Mouse (Mus musculus) G1E (cell line): Measurements from ENCODE around the gene Fndc4. TPM values are rescaled to one million over a fixed set of nuclear protein-coding genes. Genes with fewer than 3 reads are reported as not detected.

Experiments used
- ATAC-seq: 2 replicates; pipeline ENCODE4 v1.8.0; 2016; ENCODE audit warnings: mild to moderate bottlenecking; ENCODE audit not compliant: insufficient number of reproducible peaks, poor library complexity, low FRiP score, severe bottlenecking; ENCODE audit errors: extremely low read depth
- DNase-seq: peaks from one replicate; pipeline ENCODE4 v3.0.0; 2012; ENCODE audit warnings: low spot score
- H3K27me3 ChIP-seq: 2 replicates; pipeline ENCODE4 v1.6.1; 2012; ENCODE audit warnings: mild to moderate bottlenecking, low read length, inconsistent platforms; ENCODE audit not compliant: insufficient read depth
- H3K36me3 ChIP-seq: replicated peaks from 2 replicates; pipeline ENCODE3; 2012; ENCODE audit warnings: mild to moderate bottlenecking, inconsistent platforms
- H3K4me1 ChIP-seq: 2 replicates; pipeline ENCODE4 v1.6.1; 2012; ENCODE audit warnings: low read depth, low read length, inconsistent platforms, mixed read lengths; ENCODE audit not compliant: insufficient read depth
- H3K4me3 ChIP-seq: 2 replicates; pipeline ENCODE4 v1.5.1; 2012; ENCODE audit warnings: low read depth, mild to moderate bottlenecking, inconsistent platforms, low read length, moderate library complexity, mixed read lengths
- H3K9me3 ChIP-seq: replicated peaks from 2 replicates; pipeline ENCODE4 v1.6.1; 2012; ENCODE audit warnings: inconsistent platforms
- CTCF ChIP-seq: IDR thresholded peaks from 2 replicates; pipeline ENCODE4 v1.5.1; 2012; ENCODE audit warnings: low read depth, low read length, inconsistent platforms, mixed read lengths
- GATA1 ChIP-seq: IDR thresholded peaks from 2 replicates; pipeline ENCODE4 v1.6.1; 2012; ENCODE audit warnings: borderline replicate concordance, low read length, inconsistent platforms, mixed read lengths
- GATA2 ChIP-seq: IDR thresholded peaks from 2 replicates; pipeline ENCODE4 v1.6.1; 2012; ENCODE audit warnings: low read depth, low read length, inconsistent platforms, borderline replicate concordance
- POLR2AphosphoS5 ChIP-seq: IDR thresholded peaks from 2 replicates; pipeline ENCODE4 v1.6.1; 2012; ENCODE audit warnings: low read depth, low read length, inconsistent platforms; ENCODE audit not compliant: insufficient replicate concordance
- TAL1 ChIP-seq: conservative IDR thresholded peaks from 2 replicates; pipeline ENCODE4 v1.6.1; 2012; ENCODE audit warnings: low read depth, low read length, inconsistent platforms, mixed read lengths
- polyA plus RNA-seq: library from polyadenylated mRNA; stranded (reverse); fragments of >175 nt; gene quantifications from 2 replicates; pipeline ENCODE4 v1.2.3, GENCODE M21; 2012
- total RNA-seq, 2 experiments: library from RNA; stranded (forward) in 1 of 2; stranded (reverse) in 1 of 2; fragments of 200-1000 nt in 1 of 2; fragments of >200 nt in 1 of 2; fragmentation: Nextera tagmentation in 1 of 2; gene quantifications; 2 replicates each; pipeline ENCODE4 v1.2.3; 2014 to 2017

Fndc4 gene
- not detected in 2 replicates for total RNA-seq (2014; fragmentation: Nextera tagmentation)
- total RNA-seq (2017) = 0.38 TPM in 1 of 2 replicates, not detected in the other
- polyA plus RNA-seq = not detected in 2 replicates

- TF ChIP-seq TAL1 (no peak), CTCF (no peak), GATA2 (no peak), POLR2AphosphoS5 (no peak), GATA1 (no peak)
- ATAC-seq = no peak
- no peak within 1 kb of the TSS for H3K4me3 ChIP-seq
- H3K27me3 ChIP-seq = peaks cover 30% of the 10 kb centered on the region
- no peak for DNase-seq
- no peaks in the 10 kb centered on the region for H3K9me3 ChIP-seq
- H3K36me3 ChIP-seq = no peaks in the 10 kb centered on the region
- H3K4me1 ChIP-seq = peaks cover 9% of the 10 kb centered on the region
Measured at GRCm38 (mm10) chr5:31295606-31296141, at the start of gene Fndc4. Gene Fndc4, minus strand, starts transcription at chr5:31296080.

DNA sequence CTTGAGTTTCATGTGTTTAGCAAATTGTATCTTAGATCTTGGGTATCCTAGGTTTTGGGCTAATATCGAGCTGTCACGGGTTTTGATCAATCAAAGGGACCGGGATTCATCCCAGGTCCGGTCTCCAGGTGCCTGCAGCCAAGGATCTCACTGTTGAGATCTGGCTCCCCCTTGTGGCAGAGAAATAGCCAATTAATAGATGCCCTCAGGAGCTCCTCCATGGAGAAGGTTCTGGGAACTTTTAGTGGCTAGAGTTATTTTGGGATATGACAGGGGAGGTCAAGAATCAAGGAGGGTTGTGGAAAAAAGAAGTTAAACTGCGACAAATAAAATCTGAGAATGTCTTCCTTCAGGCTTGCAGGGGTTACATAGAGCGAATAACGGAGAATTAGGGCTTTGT, 32.4 kb upstream of the Fndc4 start:
- Histone ChIP-seq H3K4me1 (no peaks in the 10 kb centered on the region), H3K36me3 (no peaks in the 10 kb centered on the region), H3K27me3 (no peaks in the 10 kb centered on the region; the same call in 1 of the 2 replicates), H3K9me3 (peaks cover 8% of the 10 kb centered on the region), H3K4me3 (no peak overlapping the region)
- TF ChIP-seq CTCF (no peak), GATA2 (no peak), GATA1 (no peak), TAL1 (no peak), POLR2AphosphoS5 (no peak)
- ATAC-seq (no peak), DNase-seq (no peak)

DNA sequence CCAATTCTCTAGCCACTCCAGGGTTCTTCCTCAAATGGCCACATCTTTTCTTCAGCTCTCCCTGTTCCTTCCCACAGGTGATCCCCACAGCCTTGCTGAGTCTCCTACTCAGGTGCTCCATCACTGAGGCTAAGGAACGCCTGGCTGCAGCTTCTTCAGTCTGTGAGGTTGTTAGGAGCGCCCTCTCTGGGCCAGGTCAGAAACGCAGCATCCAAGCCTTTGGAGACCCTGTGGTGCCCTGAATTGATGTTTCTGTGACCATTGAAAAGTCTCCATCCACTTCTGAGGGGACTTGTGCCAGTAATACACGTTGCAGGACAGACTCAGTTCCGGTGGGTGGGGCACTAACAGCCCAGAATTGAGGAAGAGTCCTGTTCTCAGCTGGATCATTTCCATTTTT, 31.0 kb upstream of the Fndc4 start:
- no peaks in the 10 kb centered on the region for H3K4me1 ChIP-seq
- TF ChIP-seq GATA2 = no peak
- no peak for TF ChIP-seq CTCF
- no peak for TF ChIP-seq POLR2AphosphoS5
- no peak for TF ChIP-seq TAL1
- no peak for TF ChIP-seq GATA1
- no peaks in the 10 kb centered on the region; the same call in 1 of the 2 replicates for H3K27me3 ChIP-seq
- H3K36me3 ChIP-seq = no peaks in the 10 kb centered on the region
- no peak overlapping the region for H3K4me3 ChIP-seq
- no peak for ATAC-seq
- H3K9me3 ChIP-seq = no peaks in the 10 kb centered on the region
- DNase-seq = no peak

- TF ChIP-seq GATA1 (no peak), CTCF (no peak), TAL1 (no peak), GATA2 (no peak), POLR2AphosphoS5 (no peak)
- DNase-seq (no peak), ATAC-seq (no peak)
Measured at GRCm38 (mm10) chr5:31324085-31324484, 28.2 kb upstream of the Fndc4 start.

GRCm38 (mm10) chr5:31322776-31323175, 26.9 kb upstream of the Fndc4 start:
- ATAC-seq = no peak
- Histone ChIP-seq H3K9me3 (no peaks in the 10 kb centered on the region), H3K27me3 (no peaks in the 10 kb centered on the region; the same call in 1 of the 2 replicates), H3K4me3 (no peak overlapping the region), H3K36me3 (no peaks in the 10 kb centered on the region), H3K4me1 (no peaks in the 10 kb centered on the region)
- no peak for TF ChIP-seq GATA2
- no peak for TF ChIP-seq CTCF
- TF ChIP-seq GATA1 = no peak
- no peak for TF ChIP-seq TAL1
- no peak for TF ChIP-seq POLR2AphosphoS5
- DNase-seq = no peak

More at GRCm38 (mm10) chr5:31324085-31324484, 28.2 kb upstream of the Fndc4 start:
- Histone ChIP-seq H3K4me1 (no peaks in the 10 kb centered on the region), H3K36me3 (no peaks in the 10 kb centered on the region), H3K4me3 (no peak overlapping the region), H3K9me3 (no peaks in the 10 kb centered on the region), H3K27me3 (no peaks in the 10 kb centered on the region; the same call in 1 of the 2 replicates)

- H3K36me3 ChIP-seq = no peaks in the 10 kb centered on the region
Measured at GRCm38 (mm10) chr5:31312806-31313205, 16.9 kb upstream of the Fndc4 start.

More at GRCm38 (mm10) chr5:31312806-31313205, 16.9 kb upstream of the Fndc4 start:
- Histone ChIP-seq H3K27me3 (peaks cover 8% of the 10 kb centered on the region), H3K4me1 (0 out of 2 replicates have a peak, but pooled peaks cover 3% of the 10 kb centered on the region), H3K4me3 (no peak overlapping the region), H3K9me3 (no peaks in the 10 kb centered on the region)
- ATAC-seq (no peak), DNase-seq (no peak)
- no peak for TF ChIP-seq POLR2AphosphoS5
- no peak for TF ChIP-seq TAL1
- TF ChIP-seq CTCF = no peak
- TF ChIP-seq GATA1 = no peak
- TF ChIP-seq GATA2 = no peak
